Mouse (Mus musculus): ENCODE measurements around the gene Strap. TPM values are rescaled to one million over a fixed set of nuclear protein-coding genes. Genes with fewer than 3 reads are reported as not detected.
"Not testable (repeated sequence)": the region's sequence is repeated elsewhere in the genome, so short reads cannot be mapped to it uniquely, and the experiment has no call there.

The Strap gene
- 100 to 1,000 TPM; 105 to 120 (median 109) TPM for total RNA-seq (2022)

GRCm38 (mm10) chr6:137734846-137735609 lies at the start of gene Strap:
Gene Strap (plus strand): TSS chr6:137735078.
- DNase-seq (ENCODE audit: low spot score in 2 of 2): peak; percentile 91 to 94

- DNase-seq (ENCODE audit: low spot score in 2 of 2): no peak
Measured at GRCm38 (mm10) chr6:137687667-137688066, 47.2 kb upstream of the Strap start.

- DNase-seq (ENCODE audit: low spot score in 2 of 2): no peak
Measured at GRCm38 (mm10) chr6:137688079-137688478, 46.8 kb upstream of the Strap start.

- DNase-seq (ENCODE audit: low spot score in 2 of 2): no peak
Measured at GRCm38 (mm10) chr6:137688506-137689105, 46.3 kb upstream of the Strap start.

- DNase-seq (ENCODE audit: low spot score in 2 of 2): no peak
Measured at GRCm38 (mm10) chr6:137690550-137691119, 44.2 kb upstream of the Strap start.

- DNase-seq (ENCODE audit: low spot score in 2 of 2): no peak
Measured at GRCm38 (mm10) chr6:137694310-137694709, 40.6 kb upstream of the Strap start.

- DNase-seq (ENCODE audit: low spot score in 2 of 2): no peak
Measured at GRCm38 (mm10) chr6:137695046-137695445, 39.8 kb upstream of the Strap start.

GRCm38 (mm10) chr6:137696445-137697204 lies 38.3 kb upstream of the Strap start:
- no peak for DNase-seq (ENCODE audit: low spot score in 2 of 2)

- DNase-seq (ENCODE audit: low spot score in 2 of 2): no peak
Measured at GRCm38 (mm10) chr6:137699434-137699833, 35.4 kb upstream of the Strap start.

GRCm38 (mm10) chr6:137702186-137702585 lies 32.7 kb upstream of the Strap start:
- DNase-seq (ENCODE audit: low spot score in 2 of 2): no peak

- no peak for DNase-seq (ENCODE audit: low spot score in 2 of 2)
Measured at GRCm38 (mm10) chr6:137702918-137703317, 32.0 kb upstream of the Strap start.

- no peak for DNase-seq (ENCODE audit: low spot score in 2 of 2)
Measured at GRCm38 (mm10) chr6:137703431-137703830, 31.4 kb upstream of the Strap start.

GRCm38 (mm10) chr6:137704300-137704939 lies 30.5 kb upstream of the Strap start:
- DNase-seq (ENCODE audit: low spot score in 2 of 2): no peak

GRCm38 (mm10) chr6:137706209-137706608 lies 28.7 kb upstream of the Strap start:
- no peak for DNase-seq (ENCODE audit: low spot score in 2 of 2)

- not testable (repeated sequence) for DNase-seq (ENCODE audit: low spot score in 2 of 2)
Measured at GRCm38 (mm10) chr6:137708726-137709405, 26.0 kb upstream of the Strap start.

- DNase-seq (ENCODE audit: low spot score in 2 of 2): no peak
Measured at GRCm38 (mm10) chr6:137710179-137711037, 24.5 kb upstream of the Strap start.

- no peak for DNase-seq (ENCODE audit: low spot score in 2 of 2)
Measured at GRCm38 (mm10) chr6:137712654-137713309, 22.1 kb upstream of the Strap start.

GRCm38 (mm10) chr6:137713310-137713664 lies 21.6 kb upstream of the Strap start:
- peak in 1 of 2 experiments; percentile 24 for DNase-seq (ENCODE audit: low spot score in 2 of 2)

GRCm38 (mm10) chr6:137716802-137717201 lies 18.1 kb upstream of the Strap start:
- DNase-seq (ENCODE audit: low spot score in 2 of 2): no peak
